Mouse (Mus musculus) retina, adult 2 months (tissue): ENCODE measurements around the gene Flrt2.
"Not testable (repeated sequence)": the region's sequence is repeated elsewhere in the genome, so short reads cannot be mapped to it uniquely, and the experiment has no call there.

Experiments
- DNase-seq: peaks from one replicate; pipeline ENCODE4 v3.0.0-alpha.2; 2012; ENCODE audit warnings: low read depth, low spot score

Gene Flrt2

DNA sequence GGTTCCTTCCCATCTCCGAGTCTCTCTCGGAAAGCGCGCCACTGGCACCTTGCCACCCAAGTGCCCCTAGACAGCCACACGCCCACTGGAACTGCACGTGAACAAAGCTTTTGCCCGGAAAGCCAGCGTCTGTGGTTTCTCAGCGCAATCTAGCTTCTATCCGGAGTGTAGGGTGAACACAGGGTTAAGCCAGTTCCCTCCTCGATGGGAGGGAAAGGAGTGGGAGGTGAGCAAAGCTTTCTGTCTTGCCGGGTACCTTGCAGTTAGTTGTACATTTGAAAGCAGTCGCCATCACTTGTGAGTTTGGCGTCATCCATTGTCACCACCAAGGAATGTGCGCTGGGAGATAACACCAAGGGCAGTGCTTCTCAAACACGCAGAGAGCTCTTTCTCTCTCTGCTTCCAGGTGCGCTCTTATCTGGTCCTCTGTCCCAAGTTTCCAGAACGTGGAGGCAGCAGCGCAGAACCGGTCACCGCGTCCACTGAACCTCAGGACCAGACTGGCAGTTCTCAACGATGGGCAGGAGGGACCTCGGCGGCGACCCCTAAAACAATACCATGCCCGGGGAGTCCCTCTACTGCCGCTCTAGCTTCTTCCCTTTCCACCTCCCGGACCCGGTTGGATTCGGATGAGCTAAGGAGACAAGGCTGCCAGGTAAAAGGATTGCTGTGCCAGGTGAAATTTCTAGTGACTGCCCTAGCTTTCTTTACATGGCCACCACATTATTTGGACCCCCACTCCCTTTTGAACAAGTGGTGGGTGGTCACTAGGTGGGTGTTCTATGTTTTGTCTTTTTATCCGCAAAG lies at the start of gene Flrt2:
TSS of gene Flrt2 (plus strand) at position 266 of the 807 bp plus-strand sequence.
- DNase-seq = no peak

DNA sequence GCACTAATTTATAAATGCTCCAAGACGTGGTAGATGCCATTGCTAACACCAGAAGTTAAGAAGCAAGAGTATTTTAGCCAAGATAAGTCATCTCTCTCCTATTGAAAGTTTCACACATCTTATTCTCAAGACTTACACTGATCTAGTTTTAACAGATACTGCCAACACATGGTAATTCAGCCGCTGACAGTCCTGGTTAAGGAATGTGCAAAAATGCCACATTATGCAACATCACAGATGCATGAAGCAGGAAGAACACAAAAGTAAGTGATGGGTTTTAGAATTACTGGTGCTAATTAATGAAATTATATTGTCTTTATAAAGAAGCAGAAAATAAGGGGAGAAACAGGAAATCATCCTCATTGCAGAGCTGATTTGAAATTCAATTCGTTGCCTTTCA lies 49.8 kb upstream of the Flrt2 start:
- no peak for DNase-seq

DNA sequence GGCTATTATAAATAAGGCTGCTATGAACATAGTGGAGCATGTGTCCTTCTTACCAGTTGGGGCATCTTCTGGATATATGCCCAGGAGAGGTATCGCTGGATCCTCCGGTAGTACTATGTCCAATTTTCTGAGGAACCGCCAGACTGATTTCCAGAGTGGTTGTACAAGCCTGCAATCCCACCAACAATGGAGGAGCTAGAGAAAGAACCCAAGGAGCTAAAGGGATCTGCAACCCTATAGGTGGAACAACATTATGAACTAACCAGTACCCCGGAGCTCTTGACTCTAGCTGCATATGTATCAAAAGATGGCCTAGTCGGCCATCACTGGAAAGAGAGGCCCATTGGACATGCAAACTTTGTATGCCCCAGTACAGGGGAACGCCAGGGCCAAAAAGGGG lies 44.8 kb upstream of the Flrt2 start:
- not testable (repeated sequence) for DNase-seq

DNA sequence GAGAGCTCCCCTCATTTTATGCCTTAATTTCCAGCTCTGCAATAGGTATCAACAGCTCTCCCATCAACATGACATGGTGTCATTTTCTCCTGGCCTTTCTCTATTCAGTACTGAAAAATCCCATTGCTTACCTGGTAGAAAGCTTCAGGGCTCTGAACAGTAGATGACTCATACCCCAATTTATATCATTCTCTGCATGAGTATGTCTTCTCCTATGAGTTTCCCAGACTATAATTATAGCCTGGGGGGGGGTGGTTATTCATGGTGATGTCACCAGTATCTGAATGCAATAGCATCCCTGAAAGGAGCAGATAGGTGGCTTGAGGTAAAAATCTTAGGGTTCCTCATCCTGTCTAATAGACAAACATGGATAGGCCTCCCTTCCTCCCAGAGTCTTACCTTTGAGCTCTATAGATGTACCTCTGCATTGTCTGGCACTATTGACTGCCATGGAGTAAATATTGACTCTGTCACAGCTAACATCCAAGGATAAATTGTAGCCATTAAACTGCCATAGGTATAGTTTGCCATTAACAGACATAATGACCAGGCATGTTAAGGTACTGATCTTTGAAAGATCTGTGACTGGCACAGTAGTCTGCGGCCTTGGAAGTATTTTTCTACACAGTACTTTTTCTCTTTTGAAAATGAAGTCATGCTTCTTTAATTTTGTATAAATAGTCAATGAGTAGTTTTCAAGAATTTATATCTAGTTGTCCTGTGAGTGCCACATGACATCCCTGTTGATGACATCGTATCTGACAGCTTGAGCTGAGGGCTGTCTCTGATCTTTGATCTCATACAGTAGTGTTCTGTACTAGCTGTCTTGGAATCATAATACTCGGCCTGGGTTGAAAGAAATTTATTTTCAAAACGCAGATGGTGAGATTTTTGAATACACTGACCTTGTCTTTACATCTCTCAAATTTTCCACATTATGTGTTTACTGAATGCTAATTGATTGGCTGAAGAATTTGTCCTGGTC lies 39.6 kb upstream of the Flrt2 start:
- no peak for DNase-seq

DNA sequence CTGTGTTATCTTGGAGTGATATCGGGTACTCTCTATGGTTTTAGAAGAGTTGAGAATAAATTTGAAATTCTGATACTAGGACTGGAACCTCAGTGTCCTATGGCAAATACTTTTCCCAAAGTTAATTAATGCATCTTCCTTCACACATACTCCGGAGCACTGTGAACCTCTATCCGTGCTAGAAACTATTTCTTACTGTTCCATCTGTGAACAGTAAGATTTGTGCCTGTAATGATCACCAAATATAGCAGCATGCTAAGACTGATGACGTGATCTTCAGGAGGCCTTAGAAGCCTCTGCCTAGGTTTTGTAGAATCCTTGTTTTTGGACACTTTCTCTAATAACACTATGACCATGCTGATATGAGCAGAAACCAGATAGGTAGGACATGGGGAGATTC lies 35.4 kb upstream of the Flrt2 start:
- DNase-seq = no peak

DNA sequence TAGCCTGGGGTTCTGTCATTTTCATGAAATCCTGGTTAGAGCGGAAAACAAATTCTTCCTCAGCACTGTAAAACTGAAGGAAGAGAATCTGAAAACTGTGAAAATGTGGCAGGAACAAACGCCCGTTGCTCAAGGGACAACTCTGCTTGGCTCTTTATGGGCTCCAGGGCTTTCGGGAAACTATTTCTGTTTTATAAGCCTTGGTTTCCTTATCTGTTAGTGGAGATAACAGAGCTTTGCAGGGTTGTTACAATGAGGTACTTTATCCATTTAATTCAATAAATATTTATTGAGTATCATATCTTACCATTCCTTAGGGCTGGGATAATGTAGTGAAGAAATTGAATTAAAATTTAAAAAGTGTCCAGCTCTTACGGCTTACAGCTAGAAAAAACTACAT lies 24.7 kb upstream of the Flrt2 start:
- no peak for DNase-seq

DNA sequence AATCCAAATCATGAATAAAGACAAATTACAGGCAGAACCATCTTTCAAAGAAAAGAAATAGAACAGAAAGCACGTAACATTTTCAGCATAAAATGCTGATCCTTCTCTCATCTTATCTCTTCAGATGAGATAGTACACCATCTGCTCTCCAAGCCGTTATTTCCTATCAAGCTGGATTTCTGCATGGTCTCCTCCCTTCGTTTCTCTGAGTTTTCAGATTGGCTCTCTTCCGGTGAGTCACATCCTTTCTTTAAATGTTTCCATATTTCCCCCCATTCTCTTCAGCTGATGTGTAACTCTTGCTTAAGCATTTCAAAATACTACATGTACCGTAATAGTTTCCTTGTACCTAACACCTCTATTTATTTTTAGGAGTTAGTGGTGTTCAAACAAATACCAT lies 16.3 kb upstream of the Flrt2 start:
- DNase-seq = no peak

DNA sequence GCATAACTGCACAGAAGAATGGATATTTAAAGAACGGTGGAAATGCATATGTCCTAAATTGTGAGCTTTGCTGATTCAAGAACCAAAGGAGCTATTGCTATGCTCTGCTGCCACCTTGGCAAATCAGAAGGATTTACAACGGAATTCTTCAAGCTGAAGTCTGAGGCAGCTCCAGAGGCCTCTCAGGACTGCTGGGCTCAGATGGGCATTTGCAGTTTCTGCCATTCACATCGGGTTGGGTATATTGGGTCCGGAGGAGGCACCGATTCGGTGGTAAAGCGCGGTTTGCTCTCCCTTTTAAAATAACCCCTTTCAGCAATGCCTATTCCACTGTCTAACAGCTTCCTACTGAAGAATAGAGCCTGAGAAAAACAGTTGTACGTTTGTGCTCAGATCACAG lies 1.2 kb upstream of the Flrt2 start:
- no peak for DNase-seq

DNA sequence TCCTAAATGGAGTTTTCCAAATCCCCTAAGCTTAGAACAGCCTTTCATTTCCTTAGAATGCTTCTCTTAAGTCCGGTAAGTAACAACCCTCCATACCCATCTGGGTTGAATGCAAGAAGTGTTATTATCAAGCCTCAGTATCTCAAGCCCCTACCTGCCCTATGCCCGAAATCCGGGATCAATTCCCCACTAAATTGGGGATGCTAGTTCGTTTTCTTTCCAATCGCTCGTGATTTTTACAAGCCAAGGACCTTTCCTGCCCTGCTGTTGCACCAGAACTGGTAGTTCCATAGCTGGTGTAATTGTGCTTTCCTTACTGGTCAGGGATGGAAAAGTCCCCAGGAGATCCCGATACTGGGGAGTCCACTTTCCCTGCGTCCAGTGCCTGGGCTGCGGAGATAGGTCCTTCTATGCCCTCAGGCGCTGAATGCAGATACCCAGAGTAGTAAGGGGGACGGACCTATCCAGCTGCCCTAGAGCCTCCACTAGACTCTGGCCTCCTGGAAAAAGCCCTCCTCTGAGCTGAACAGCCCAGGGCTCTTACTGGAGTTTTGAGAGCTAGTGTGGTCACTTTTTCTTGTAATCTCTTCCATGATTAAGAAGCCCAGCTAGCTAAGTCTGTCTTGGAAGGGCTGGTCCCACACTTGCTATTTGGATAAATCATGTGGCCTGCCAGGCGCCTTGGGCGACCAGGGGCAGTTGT lies 1.1 kb downstream of the Flrt2 start:
- DNase-seq = no peak

DNA sequence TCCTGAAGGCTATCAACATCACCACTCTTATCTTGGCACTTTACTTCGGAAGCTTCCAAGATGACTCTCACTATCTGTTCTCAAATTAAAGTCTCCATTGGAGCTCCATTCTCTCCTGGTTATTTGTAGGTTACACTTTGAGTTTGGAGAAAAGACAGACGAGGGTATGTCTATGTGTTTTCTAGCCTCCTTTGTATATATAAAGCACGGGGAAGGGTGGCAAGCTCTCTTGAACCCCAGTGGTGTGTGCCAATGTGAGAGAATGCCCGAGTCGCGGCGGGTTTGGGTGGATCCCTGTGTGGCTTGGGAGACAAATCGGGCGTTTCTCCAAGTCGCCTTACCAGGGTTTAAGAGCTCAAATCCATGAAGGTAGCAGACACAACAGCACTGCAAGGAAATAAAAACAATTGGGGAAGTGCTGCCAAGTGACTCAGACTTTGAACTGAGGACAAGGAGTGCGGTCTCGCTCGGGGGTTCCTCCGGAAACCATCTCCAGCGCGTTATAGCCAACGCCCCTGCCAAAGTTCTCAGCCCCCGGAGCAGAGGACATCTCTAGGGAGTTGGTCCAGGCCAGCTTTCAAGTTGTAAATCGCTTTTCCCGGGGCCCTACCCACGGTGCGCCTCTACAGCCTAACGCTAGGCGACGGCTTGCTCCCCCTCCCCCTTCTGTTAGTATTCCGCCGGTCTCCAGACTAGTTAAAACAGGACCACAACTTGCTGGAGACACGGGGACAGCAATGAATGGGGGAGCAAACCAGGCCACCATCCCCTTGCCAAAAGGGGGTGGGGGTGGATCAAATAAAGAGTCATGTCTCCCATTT lies 1.8 kb downstream of the Flrt2 start:
- DNase-seq = no peak

DNA sequence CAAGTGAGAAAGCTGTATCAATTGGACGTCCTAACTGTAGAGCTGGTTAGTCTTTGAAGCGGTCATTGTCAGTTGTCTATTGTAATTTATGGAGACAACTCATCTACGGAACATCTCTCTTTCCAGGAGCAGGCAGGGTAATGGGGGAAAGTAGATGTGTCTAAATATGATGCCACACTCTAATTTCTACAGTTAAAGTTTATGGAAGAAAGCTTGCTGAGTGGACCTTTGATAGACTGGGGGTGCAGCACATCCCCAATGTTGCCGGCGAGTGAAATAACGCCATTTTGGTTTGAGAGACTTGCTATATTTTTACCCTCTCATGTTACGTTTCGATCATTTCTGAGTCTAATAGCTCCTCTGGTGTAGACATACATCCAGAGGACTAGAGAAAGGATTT lies 2.5 kb downstream of the Flrt2 start:
- DNase-seq = no peak

DNA sequence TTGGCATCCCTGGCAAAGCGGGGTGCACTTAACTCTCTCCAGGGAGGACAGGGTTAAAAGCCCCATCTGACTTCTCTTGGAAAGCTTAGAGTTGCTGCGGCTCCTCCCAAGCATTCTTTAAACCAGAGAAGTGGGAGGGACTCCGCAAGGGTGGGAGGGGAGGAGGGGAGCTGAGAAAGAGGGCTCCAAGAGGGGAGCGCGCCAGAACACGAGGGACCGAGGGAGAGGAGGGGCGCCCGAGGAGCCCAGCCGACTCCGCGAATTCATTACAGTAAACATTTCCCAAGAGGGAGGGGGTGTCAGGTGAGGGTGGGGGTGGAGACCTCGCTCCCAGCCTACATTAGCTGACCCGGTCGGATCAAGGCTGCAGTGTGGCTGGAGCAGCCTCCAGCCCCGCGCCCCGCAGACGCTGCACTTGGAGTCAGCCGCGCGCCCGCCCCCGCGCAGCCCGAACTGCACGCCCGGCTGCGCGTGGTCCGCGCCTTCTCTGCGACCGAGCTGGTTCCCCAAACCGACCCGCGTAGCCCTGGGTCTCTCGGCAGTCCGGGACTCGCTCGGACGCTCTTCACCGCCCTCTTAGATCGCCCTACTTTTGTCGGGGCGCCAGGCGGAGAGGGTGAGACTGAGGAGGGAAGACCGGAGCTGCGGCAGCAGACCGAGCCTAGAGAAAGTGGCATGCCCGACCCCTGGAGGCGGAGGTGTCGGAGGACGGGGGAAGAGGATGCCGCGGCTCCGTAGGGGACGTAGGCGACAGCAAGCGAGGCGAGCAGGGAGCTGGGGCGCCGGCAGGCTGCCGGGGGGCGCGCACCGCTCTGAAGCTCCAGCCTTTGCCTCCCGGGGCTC lies 3.2 kb downstream of the Flrt2 start:
- DNase-seq = no peak

DNA sequence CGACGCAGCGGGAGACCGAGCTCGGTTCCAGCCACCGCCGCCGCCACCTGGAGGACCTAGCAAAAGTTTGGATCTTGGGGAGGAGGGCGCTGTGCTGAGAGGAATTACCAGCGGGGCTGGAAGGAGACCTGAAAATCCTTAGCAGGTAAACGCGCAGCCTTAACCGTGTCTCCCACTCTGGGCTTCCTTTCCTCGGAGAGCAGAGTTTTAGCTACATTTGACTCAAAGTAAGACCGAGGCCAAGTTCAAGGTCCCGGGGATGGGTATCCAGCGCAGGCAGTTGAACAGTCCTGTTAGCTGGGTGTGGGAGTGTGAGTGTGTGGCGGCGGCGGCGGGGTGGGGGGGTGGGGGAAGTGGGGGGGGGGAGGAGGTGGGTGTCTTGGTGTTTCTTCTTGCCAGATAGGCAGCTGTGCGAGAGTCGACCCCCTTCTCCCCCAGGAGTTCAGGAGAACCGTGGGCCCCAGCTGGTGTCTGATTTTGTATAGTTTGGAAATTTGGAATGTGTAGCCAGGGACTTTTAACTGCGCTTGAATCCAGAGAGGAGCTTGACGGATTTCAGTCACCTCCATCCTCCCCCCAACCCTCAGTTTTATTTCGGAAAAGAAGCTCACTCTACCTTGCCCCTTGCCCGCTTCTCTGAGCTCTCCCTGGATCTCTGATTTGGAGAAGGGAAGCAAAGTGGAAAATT lies 4.0 kb downstream of the Flrt2 start:
- no peak for DNase-seq

DNA sequence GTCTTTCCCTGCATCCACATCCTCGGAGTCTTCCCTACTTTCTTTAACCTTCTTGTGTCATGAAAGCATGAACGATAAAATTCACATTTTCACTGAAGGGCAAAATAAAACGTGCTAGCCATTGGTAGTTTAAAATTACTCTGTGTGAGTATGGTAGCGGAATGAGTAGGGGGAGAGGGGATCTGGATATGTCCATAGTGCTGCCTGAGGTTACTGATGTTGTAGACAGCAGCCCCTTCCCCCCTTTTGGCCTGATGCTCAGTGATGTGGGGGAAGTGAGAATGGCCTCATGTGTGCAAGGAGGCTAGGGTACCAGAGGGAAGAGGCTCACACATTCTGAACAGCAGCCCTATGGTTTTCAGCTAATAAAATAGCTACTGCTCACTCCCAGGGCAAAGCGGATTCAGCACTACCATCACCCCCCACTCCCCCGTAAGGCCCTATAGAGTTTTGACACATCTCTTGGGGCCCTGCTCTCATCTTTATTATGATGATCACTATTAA lies 4.5 kb downstream of the Flrt2 start:
- no peak for DNase-seq

DNA sequence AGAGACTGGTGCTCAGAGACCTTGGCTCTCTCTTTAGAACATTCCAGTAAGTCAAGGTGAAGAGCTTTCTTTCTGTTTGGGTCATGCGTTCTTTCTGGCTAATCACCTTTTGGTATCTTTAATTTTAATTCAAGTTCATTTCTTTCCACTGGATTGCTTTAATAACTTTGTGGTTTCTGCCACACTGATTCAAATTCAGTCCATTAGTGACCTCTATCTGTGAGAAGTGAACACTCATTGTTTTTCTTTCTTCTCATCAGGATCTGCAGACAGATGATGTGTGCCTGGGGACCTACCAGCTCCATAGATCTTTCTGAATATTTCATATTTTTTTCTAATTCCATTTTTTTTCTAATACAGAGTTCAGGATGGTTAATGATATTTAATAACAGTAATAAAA lies 6.5 kb downstream of the Flrt2 start:
- DNase-seq = no peak

DNA sequence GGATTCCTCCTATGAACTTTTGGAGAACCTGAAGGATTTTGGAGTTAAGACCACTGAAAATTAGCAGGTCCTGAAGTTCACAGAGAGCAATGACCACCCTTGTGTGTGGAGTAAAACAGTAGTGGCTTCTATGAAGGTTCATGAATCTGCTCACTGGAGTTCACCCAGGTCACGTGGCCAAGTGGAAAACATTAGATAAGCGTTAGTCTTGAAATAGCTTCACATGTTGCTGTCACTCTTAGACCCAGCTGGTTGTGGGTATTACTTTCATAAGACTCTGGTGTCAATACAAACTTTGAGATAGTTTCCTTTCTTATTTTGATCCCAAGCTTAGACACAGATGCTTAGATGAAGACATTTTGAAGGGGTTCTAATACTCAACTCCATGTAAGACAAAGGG lies 8.7 kb downstream of the Flrt2 start:
- DNase-seq = no peak

DNA sequence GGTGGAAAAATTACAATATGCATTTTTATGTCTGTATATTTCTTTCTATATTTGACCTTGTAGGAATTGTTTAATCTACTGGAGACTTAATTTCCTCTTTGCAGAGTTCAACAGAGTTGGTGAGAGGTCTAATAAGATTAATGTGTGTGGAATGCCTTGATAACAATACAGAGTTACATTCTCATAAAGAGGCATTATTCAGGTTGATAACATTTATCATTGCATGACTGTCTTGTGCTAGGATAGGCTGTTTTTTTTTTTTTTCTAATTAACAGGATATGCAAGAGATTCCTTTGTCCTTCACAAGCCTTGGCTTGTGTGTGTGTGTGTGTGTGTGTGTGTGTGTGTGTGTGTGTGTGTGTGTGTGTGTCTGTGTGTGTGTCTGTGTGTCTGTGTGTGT lies 9.6 kb downstream of the Flrt2 start:
- no peak for DNase-seq

DNA sequence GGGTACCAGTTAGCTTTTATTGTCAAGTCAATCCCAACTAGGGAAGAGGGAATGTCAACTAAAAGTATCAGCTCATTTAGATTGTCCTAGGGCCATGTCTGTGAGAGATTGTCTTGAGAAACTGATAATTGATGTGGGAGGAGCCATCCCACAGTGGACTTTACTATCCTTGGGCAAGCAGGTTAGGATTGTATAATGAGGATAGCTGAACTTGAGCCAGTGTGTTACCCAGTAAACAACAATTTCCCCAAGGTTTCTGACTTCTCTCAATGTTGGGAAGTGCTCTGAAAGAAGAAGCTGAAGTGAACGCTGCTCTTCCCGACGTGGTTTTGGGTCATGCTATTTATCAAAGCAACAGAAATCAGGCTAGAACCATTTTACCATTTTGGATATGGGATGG lies 13.0 kb downstream of the Flrt2 start:
- no peak for DNase-seq

DNA sequence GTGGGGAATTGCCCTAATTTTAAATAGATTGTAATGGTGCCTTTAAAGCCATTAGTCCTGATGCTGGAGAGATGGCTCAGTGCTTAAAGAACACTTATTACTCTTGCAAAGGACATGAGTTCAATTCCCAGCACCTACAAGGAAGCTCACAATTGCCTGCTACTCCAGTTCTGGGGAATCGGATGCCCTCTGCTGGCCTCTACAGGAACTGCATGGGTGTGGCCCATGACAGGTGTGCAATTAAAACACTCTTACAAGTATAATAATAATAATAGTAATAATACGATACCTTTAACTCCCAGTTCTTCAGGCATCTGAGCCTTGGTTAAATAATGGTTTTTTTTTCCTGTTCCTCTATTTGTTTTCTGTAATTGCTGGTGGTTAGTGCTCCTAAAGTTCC lies 31.2 kb downstream of the Flrt2 start:
- DNase-seq = no peak

DNA sequence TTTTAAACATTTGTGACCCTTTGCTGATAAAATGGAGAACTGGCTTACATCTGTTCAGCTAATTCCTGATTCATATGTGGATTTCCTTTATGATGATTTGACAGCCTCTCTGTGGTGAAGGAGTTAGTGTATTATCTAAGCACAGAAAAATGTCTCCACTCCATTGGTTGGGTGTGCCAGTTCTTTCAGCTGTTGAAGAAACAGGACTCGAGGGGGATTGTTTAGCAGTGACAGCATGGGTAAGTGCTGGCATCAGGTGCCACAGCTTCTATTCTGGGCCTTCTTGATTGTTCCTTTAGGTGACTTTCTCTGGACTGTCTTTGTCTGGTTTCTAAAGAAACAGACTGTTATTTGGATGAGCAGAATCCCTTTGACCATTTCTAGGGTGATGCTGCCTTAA lies 42.0 kb downstream of the Flrt2 start:
- no peak for DNase-seq
